7 mouse cellular contexts compared by ENCODE assay signal in the genomic region with DNA sequence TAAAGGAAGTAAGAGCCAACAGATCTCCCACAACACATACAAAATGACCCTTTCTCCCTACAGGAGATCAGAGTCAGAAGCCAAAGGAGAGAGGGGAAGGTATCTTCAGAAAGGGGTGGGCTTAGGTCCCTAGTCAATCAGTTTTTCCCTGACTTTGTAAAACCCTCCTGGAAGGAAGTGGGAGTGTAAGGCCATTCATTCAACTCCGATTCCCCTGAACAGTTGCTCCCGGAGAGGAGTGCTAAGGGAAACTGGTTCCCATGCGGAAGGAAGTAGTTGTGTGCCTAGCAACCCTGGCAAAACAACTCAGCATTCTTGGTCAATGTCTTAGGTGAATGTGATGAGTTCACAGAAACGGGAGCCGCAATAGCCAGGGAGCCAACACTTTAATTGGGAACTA. TPM values are rescaled to one million over a fixed set of nuclear protein-coding genes. Genes with fewer than 3 reads are reported as not detected.
DNase-seq lines count a peak whose midpoint lies in the region; ATAC-seq lines count a peak whose summit lies in the region.

No protein-coding gene starts in this region.

- H3K9me3 ChIP-seq in embryonic facial prominence, embryonic 13.5 days: no peaks in the 10 kb centered on the region
- no peaks in the 10 kb centered on the region for H3K9me3 ChIP-seq in liver, embryonic 12.5 days (replicated peaks)
- H3K9me3 ChIP-seq in neural tube, embryonic 14.5 days (ENCODE audit: control insufficient read depth, low read length): no peaks in the 10 kb centered on the region

- H3K9ac ChIP-seq in embryonic facial prominence, embryonic 13.5 days: no peak overlapping the region
- no peak overlapping the region for H3K9ac ChIP-seq in liver, embryonic 12.5 days
- H3K9ac ChIP-seq in neural tube, embryonic 14.5 days (replicated peaks; ENCODE audit: low read depth, low read length): no peak overlapping the region

- H3K27ac ChIP-seq in brown adipose tissue, adult 24 weeks (replicated peaks; ENCODE audit: low read depth, low read length): no peak overlapping the region
- H3K27ac ChIP-seq in embryonic facial prominence, embryonic 13.5 days: no peak overlapping the region
- H3K27ac ChIP-seq in liver, embryonic 12.5 days: no peak overlapping the region
- H3K27ac ChIP-seq in neural tube, embryonic 14.5 days (ENCODE audit: low read depth, low read length): no peak overlapping the region

- H3K4me1 ChIP-seq in brown adipose tissue, adult 24 weeks (ENCODE audit: control insufficient read depth, insufficient read depth, insufficient read length, low read length): no peaks in the 10 kb centered on the region
- peaks cover 4% of the 10 kb centered on the region; the same call in 1 of the 2 replicates for H3K4me1 ChIP-seq in embryonic facial prominence, embryonic 13.5 days
- H3K4me1 ChIP-seq in liver, embryonic 12.5 days: 0 out of 2 replicates have a peak, but pooled peaks cover 12% of the 10 kb centered on the region
- H3K4me1 ChIP-seq in neural tube, embryonic 14.5 days (ENCODE audit: control insufficient read depth, insufficient read depth, low read length): peaks cover 6% of the 10 kb centered on the region

- ATAC-seq in embryonic facial prominence, embryonic 13.5 days (ENCODE audit: insufficient number of reproducible peaks, insufficient read depth, low FRiP score, low TSS enrichment, low read depth): no peak
- ATAC-seq in liver, embryonic 12.5 days: peak; percentile 16
- ATAC-seq in neural tube, embryonic 14.5 days (ENCODE audit: low read depth): no peak

- WGBS in embryonic facial prominence, embryonic 13.5 days: 13% methylated on average over 5 of the region's 5 CpGs
- 11% methylated on average over 5 of the region's 5 CpGs for WGBS in liver, embryonic 12.5 days (ENCODE audit: insufficient replicate concordance)
- WGBS in neural tube, embryonic 14.5 days: 17% methylated on average over 5 of the region's 5 CpGs

- H3K4me3 ChIP-seq in brown adipose tissue, adult 24 weeks (ENCODE audit: insufficient read depth, low read depth, low read length): peak overlapping the region; percentile 53
- H3K4me3 ChIP-seq in embryonic facial prominence, embryonic 13.5 days: peak overlapping the region; percentile 67; the same call in 1 of the 2 replicates
- H3K4me3 ChIP-seq in liver, embryonic 12.5 days: 0 out of 2 replicates have a peak overlapping the region, but pooled peaks have one; percentile 57
- peak overlapping the region; percentile 70 for H3K4me3 ChIP-seq in neural tube, embryonic 14.5 days (ENCODE audit: low read depth, low read length)

- no peaks in the 10 kb centered on the region for H3K36me3 ChIP-seq in embryonic facial prominence, embryonic 13.5 days
- H3K36me3 ChIP-seq in liver, embryonic 12.5 days: no peaks in the 10 kb centered on the region
- H3K36me3 ChIP-seq in neural tube, embryonic 14.5 days (ENCODE audit: control insufficient read depth, insufficient read depth, low read length): no peaks in the 10 kb centered on the region

- intact Hi-C loops in heart, postnatal 36 days (cut with DNase I): loop anchor here (2.0 to 10.0 kb wide), 5 partner anchors 87 to 769 kb away; a partner anchor contains a TSS

- DNase-seq in heart, postnatal 36 days: peak; percentile 19 to 22
- DNase-seq in spleen, postnatal 14 days (ENCODE audit: low spot score in 2 of 2): no peak
- DNase-seq in cerebellum, adult 11 months: no peak

- H3K4me2 ChIP-seq in embryonic facial prominence, embryonic 13.5 days: peak overlapping the region; percentile 84
- peak overlapping the region; percentile 76 for H3K4me2 ChIP-seq in liver, embryonic 12.5 days
- peak overlapping the region; percentile 60 for H3K4me2 ChIP-seq in neural tube, embryonic 14.5 days (ENCODE audit: low read depth, low read length)

- H3K27me3 ChIP-seq in embryonic facial prominence, embryonic 13.5 days: peaks cover 32% of the 10 kb centered on the region
- peaks cover 69% of the 10 kb centered on the region for H3K27me3 ChIP-seq in liver, embryonic 12.5 days (replicated peaks)
- H3K27me3 ChIP-seq in neural tube, embryonic 14.5 days (ENCODE audit: control insufficient read depth, insufficient read depth, low read length): no peaks in the 10 kb centered on the region

RNA-seq across cellular contexts. Expression of a gene that starts 0.6 kb away (rescaled TPM):
- 0.75 and 0.91 TPM in 2 replicates for polyA plus RNA-seq in brown adipose tissue, adult 24 weeks (2012; ENCODE audit: insufficient read depth, insufficient read length, missing spikeins)
- polyA plus RNA-seq in embryonic facial prominence, embryonic 13.5 days (2015; fragmentation: Nextera tagmentation; extraction: Ambion mirVana): 2.3 and 2.7 TPM in 2 replicates
- 1 to 10 TPM; 3.3 to 4.8 TPM for total RNA-seq in heart, postnatal 36 days (2021)
- 0.54 and 0.64 TPM in 2 replicates for polyA plus RNA-seq in liver, embryonic 12.5 days (2016; fragmentation: Nextera tagmentation; extraction: Ambion mirVana)
- 10.6 and 14.9 TPM in 2 replicates for polyA plus RNA-seq in neural tube, embryonic 14.5 days (2014; fragmentation: Nextera tagmentation; extraction: Ambion mirVana)

RNA-seq across cellular contexts. Expression of a gene that starts 26.5 kb away (rescaled TPM):
- polyA plus RNA-seq in brown adipose tissue, adult 24 weeks (2012; ENCODE audit: insufficient read depth, insufficient read length, missing spikeins): not detected in 2 replicates
- not detected in 2 replicates for polyA plus RNA-seq in embryonic facial prominence, embryonic 13.5 days (2015; fragmentation: Nextera tagmentation; extraction: Ambion mirVana)
- total RNA-seq in heart, postnatal 36 days (2021): not detected
- polyA plus RNA-seq in liver, embryonic 12.5 days (2016; fragmentation: Nextera tagmentation; extraction: Ambion mirVana): not detected in 2 replicates
- not detected in 2 replicates for polyA plus RNA-seq in neural tube, embryonic 14.5 days (2014; fragmentation: Nextera tagmentation; extraction: Ambion mirVana)

Comparison
In these comparisons a context has a peak if more than half of its experiments do, and no peak if none do; other contexts are left out.
1. DNase-seq: peak in heart, postnatal 36 days (2 of 2); none in spleen, postnatal 14 days (0 of 2) and cerebellum, adult 11 months (single experiment).
2. Peak in every context shown above with its lines, with median percentiles within 50 percentile points of each other: H3K4me3 ChIP-seq and H3K4me2 ChIP-seq.